Mouse (Mus musculus) cerebellum, postnatal 14 days (tissue): ENCODE measurements around the gene Ppp1r9b.
"Not testable (repeated sequence)": the region's sequence is repeated elsewhere in the genome, so short reads cannot be mapped to it uniquely, and the experiment has no call there.

Experiments
- DNase-seq, 2 experiments: peaks; one replicate each; pipeline ENCODE4 v3.0.0; 2021; ENCODE audit warnings: mixed read lengths in 2 of 2

Ppp1r9b gene

GRCm38 (mm10) chr11:94998041-94998531, 7.3 kb downstream of the Ppp1r9b start:
- peak; percentile 59 to 63 for DNase-seq

- no peak for DNase-seq
These were observed 9.3 kb downstream of the Ppp1r9b start for GRCm38 (mm10) chr11:95000128-95000527.

GRCm38 (mm10) chr11:95000548-95000947, 9.7 kb downstream of the Ppp1r9b start:
- peak; percentile 49 to 68 for DNase-seq

- DNase-seq, result peak; percentile 91 to 92
These were observed 10.2 kb downstream of the Ppp1r9b start for GRCm38 (mm10) chr11:95001058-95001457.

GRCm38 (mm10) chr11:95001584-95002347, 10.9 kb downstream of the Ppp1r9b start:
- DNase-seq, result peak in 1 of 2 experiments; percentile 11

- peak in 1 of 2 experiments; percentile 14 for DNase-seq
These were observed 11.9 kb downstream of the Ppp1r9b start for GRCm38 (mm10) chr11:95002705-95003104.

GRCm38 (mm10) chr11:95004136-95004936, 13.5 kb downstream of the Ppp1r9b start:
- peak in 1 of 2 experiments; percentile 62 for DNase-seq

GRCm38 (mm10) chr11:95004937-95005198, 14.0 kb downstream of the Ppp1r9b start:
- no peak for DNase-seq

GRCm38 (mm10) chr11:95006038-95006437, 15.2 kb downstream of the Ppp1r9b start:
- DNase-seq, result peak in 1 of 2 experiments; percentile 59

- DNase-seq, result peak; percentile 89 to 92
These were observed 15.8 kb downstream of the Ppp1r9b start for GRCm38 (mm10) chr11:95006525-95007219.

- no peak for DNase-seq
These were observed 16.6 kb downstream of the Ppp1r9b start for GRCm38 (mm10) chr11:95007418-95007817.

GRCm38 (mm10) chr11:95008661-95009628, 18.1 kb downstream of the Ppp1r9b start:
- peak in 1 of 2 experiments; percentile 74 for DNase-seq

- DNase-seq, result peak; percentile 93 to 96
These were observed 18.8 kb downstream of the Ppp1r9b start, which contains the start of gene Samd14 for GRCm38 (mm10) chr11:95009629-95010014. Gene Samd14, plus strand, starts transcription at chr11:95009879.

- peak; percentile 86 to 90 for DNase-seq
These were observed 19.4 kb downstream of the Ppp1r9b start for GRCm38 (mm10) chr11:95010141-95010739.

- not testable (repeated sequence) for DNase-seq
These were observed 20.1 kb downstream of the Ppp1r9b start for GRCm38 (mm10) chr11:95010841-95011403.

- DNase-seq, result no peak
These were observed 20.6 kb downstream of the Ppp1r9b start for GRCm38 (mm10) chr11:95011416-95011815.

GRCm38 (mm10) chr11:95012075-95012474, 21.2 kb downstream of the Ppp1r9b start:
- no peak for DNase-seq

- DNase-seq, result peak in 1 of 2 experiments; percentile 67
These were observed 21.7 kb downstream of the Ppp1r9b start for GRCm38 (mm10) chr11:95012487-95012886.

- DNase-seq, result no peak
These were observed 24.6 kb downstream of the Ppp1r9b start for GRCm38 (mm10) chr11:95015484-95015883.

- DNase-seq, result no peak
These were observed 31.6 kb downstream of the Ppp1r9b start for GRCm38 (mm10) chr11:95022237-95022992.
